Mouse (Mus musculus) myocyte (in vitro differentiated cells): ENCODE data around the gene Msi2.

Experiments used
- CEBPB ChIP-seq: IDR thresholded peaks from 2 replicates; pipeline ENCODE4 v1.6.1; 2011; ENCODE audit warnings: mild to moderate bottlenecking, moderate library complexity; ENCODE audit not compliant: poor library complexity, insufficient read depth, severe bottlenecking
- MYOG ChIP-seq, 3 experiments: IDR thresholded peaks; one replicate each; pipeline ENCODE4 v1.6.1; 2011; ENCODE audit warnings: control low read depth in 2 of 3, low read depth in 2 of 3, mild to moderate bottlenecking in 2 of 3; ENCODE audit not compliant: insufficient read length in 2 of 3, control insufficient read depth in 1 of 3, insufficient read depth in 1 of 3
- POLR2A ChIP-seq: IDR thresholded peaks from one replicate; pipeline ENCODE4 v1.6.1; 2011; ENCODE audit warnings: low read depth, mild to moderate bottlenecking, control low read depth, moderate library complexity; ENCODE audit not compliant: insufficient read length
- POLR2AphosphoS2 ChIP-seq: IDR thresholded peaks from one replicate; pipeline ENCODE4 v1.6.1; 2011; ENCODE audit warnings: low read depth, control low read depth; ENCODE audit not compliant: insufficient read length
- REST ChIP-seq: IDR thresholded peaks from one replicate; pipeline ENCODE4 v1.6.1; 2011; ENCODE audit warnings: mild to moderate bottlenecking, control low read depth, moderate library complexity; ENCODE audit not compliant: insufficient read depth, insufficient read length
- TCF12 ChIP-seq: IDR thresholded peaks from one replicate; pipeline ENCODE4 v1.6.1; 2011; ENCODE audit warnings: mild to moderate bottlenecking, control low read depth; ENCODE audit not compliant: poor library complexity, insufficient read depth, severe bottlenecking
- USF1 ChIP-seq: IDR thresholded peaks from one replicate; pipeline ENCODE4 v1.6.1; 2011; ENCODE audit warnings: low read depth, mild to moderate bottlenecking, control low read depth, moderate library complexity

- TF ChIP-seq TCF12 (no peak), MYOG (IDR thresholded peaks at IDR 0.05; ENCODE audit: control insufficient read depth in 1 of 3, insufficient read depth in 1 of 3, insufficient read length in 2 of 3, low read depth in 2 of 3) (no peak), POLR2A (no peak), USF1 (no peak), REST (no peak), CEBPB (no peak), POLR2AphosphoS2 (no peak)
These were observed 249.3 kb downstream of the Msi2 start for GRCm38 (mm10) chr11:88468996-88469395.
